Mouse (Mus musculus) lung, adult 10 weeks (tissue): ENCODE results near the gene Cdc123. TPM values are rescaled to one million over a fixed set of nuclear protein-coding genes. Genes with fewer than 3 reads are reported as not detected.

ENCODE experiments used
- polyA plus RNA-seq: library from polyadenylated mRNA; stranded (reverse); fragments of 350-450 nt; fragmentation: Illumina TruSeq; extraction: RNeasy Lipid Tissue Mini Kit (QIAGEN cat#74804); gene quantifications from one replicate; pipeline ENCODE4 v1.2.3, GENCODE M21; 2014; ENCODE audit warnings: low read depth, low replicate concordance; ENCODE audit not compliant: insufficient read depth

Cdc123 gene
- 65.8 TPM for polyA plus RNA-seq

DNA sequence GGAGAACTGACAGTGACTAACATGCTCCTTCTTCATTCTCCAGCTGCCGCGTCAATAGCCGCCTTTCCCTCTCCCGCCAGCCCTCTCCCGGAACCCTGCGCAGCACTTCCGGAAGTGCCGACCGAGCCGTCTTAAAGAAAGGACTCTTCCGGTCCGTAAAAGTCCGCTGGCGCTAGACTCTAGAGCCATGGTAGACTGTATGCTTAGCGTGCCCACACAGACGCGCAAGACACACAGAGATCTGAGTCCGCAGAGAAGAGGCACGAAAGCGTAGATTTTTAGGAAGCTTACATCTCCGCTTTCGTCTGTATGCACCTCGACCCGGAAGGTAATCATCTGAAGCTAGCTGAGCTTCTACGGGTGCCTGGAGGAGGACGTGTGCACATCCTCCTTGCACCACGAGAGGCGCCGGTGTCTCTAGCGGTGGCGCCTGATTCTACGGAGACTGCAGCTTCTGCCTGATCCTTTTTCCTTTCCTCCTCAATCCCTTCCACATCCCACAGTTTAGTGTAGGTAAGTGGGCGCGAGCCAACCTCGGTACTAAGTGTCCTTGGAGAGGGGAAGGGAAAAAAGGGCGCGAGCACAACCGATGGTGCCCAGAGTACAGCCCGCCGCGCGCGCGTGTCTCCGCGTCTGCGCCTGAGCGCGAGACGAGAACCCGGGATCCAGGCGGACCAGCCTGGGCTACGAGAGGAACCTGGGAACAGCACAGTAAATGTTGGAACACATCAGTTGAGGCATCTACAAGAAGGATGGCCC is at the start of gene Cdc123, which contains the start of gene Nudt5:
TSS of gene Cdc123 (minus strand) at position 292 of the 759 bp plus-strand sequence.
TSS of gene Nudt5 (plus strand) at position 147 of the 759 bp plus-strand sequence.

DNA sequence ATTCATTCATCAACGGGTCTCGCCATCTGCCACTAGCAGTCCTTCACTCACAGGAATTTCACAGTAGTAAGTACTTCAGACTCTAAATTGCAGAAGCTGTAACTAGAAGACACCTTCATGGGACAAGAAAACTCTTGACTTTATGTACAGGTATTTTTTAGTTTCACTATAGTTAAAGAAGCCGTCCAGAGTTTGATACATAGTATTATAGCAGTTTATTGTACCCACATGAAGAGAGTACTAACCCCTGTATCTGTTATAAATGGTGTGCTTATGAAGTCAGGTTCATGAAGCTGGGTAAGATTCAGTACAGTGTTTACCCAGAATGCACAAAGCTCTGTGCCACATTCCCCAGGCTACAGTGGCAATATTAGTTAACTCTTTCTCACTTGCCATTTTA is 17.9 kb upstream of the Cdc123 start, which contains the start of gene Gm13199:
TSS of gene Gm13199 (minus strand) at position 101 of the 400 bp plus-strand sequence.

Other genes with a start within 250 kb of the Cdc123 start
- gene Camk1d, start 130.6 kb downstream of the Cdc123 start, polyA plus RNA-seq, result 1.9 TPM
- gene Nudt5, start 145 bp downstream of the Cdc123 start, polyA plus RNA-seq, result 16.7 TPM
- gene Gm13199, start 17.8 kb upstream of the Cdc123 start, polyA plus RNA-seq, result 0.49 TPM
- 7.3 TPM for gene Sec61a2, start 50.3 kb upstream of the Cdc123 start, polyA plus RNA-seq
- gene Dhtkd1, start 97.6 kb upstream of the Cdc123 start, polyA plus RNA-seq, result 0.31 TPM
- gene Upf2, start 106.3 kb upstream of the Cdc123 start, polyA plus RNA-seq, result 11.1 TPM